In genomic region chr8:126831312-126832162, GRCm38 (mm10) we compare ENCODE assay signal across 8 mouse cellular contexts.
DNase-seq lines count a peak whose midpoint lies in the region; ATAC-seq and TF ChIP-seq lines count a peak whose summit lies in the region.
"Had no signal": no experiment of that assay in that cellular context is flagged by ENCODE, and none has a peak within 500 bp of the region (broad histone marks: within the 10 kb centered on the region; RNA-seq: fewer than 3 reads in every experiment).

No protein-coding gene starts in this region.

- H3K4me3 ChIP-seq in kidney, postnatal 0 days (replicated peaks; ENCODE audit: low read depth, low read length): no peak overlapping the region
- H3K4me3 ChIP-seq in bone marrow, adult 2 months (replicated peaks; ENCODE audit: control insufficient read depth, low read depth, low read length): no peak overlapping the region
- H3K4me3 ChIP-seq in embryonic facial prominence, embryonic 13.5 days: no peak overlapping the region
- no peak overlapping the region for H3K4me3 ChIP-seq in liver, embryonic 15.5 days (replicated peaks)

- no peak overlapping the region for H3K9ac ChIP-seq in kidney, postnatal 0 days (ENCODE audit: low read depth, low read length)
- H3K9ac ChIP-seq in embryonic facial prominence, embryonic 13.5 days: no peak overlapping the region
- H3K9ac ChIP-seq in liver, embryonic 15.5 days: no peak overlapping the region

- no peak overlapping the region for H3K4me2 ChIP-seq in kidney, postnatal 0 days (ENCODE audit: low read length)
- no peak overlapping the region for H3K4me2 ChIP-seq in embryonic facial prominence, embryonic 13.5 days
- peak overlapping the region; percentile 53; the same call in 1 of the 2 replicates for H3K4me2 ChIP-seq in liver, embryonic 15.5 days

- TF ChIP-seq CTCF in kidney, postnatal 0 days (IDR thresholded peaks at IDR 0.05; ENCODE audit: low read depth): 0 out of 2 replicates have a peak, but pooled peaks have one; percentile 8
- TF ChIP-seq CTCF in bone marrow, adult 2 months (IDR thresholded peaks at IDR 0.05; ENCODE audit: control insufficient read depth, insufficient read depth, low read length): no peak

- no peaks in the 10 kb centered on the region for H3K36me3 ChIP-seq in kidney, postnatal 0 days (ENCODE audit: insufficient read depth, low read length)
- H3K36me3 ChIP-seq in embryonic facial prominence, embryonic 13.5 days: no peaks in the 10 kb centered on the region
- H3K36me3 ChIP-seq in liver, embryonic 15.5 days (replicated peaks): no peaks in the 10 kb centered on the region

- no peaks in the 10 kb centered on the region for H3K27me3 ChIP-seq in kidney, postnatal 0 days (ENCODE audit: insufficient read depth, low read length)
- H3K27me3 ChIP-seq in embryonic facial prominence, embryonic 13.5 days: no peaks in the 10 kb centered on the region
- H3K27me3 ChIP-seq in liver, embryonic 15.5 days: no peaks in the 10 kb centered on the region

- peaks cover 49% of the 10 kb centered on the region for H3K4me1 ChIP-seq in kidney, postnatal 0 days (replicated peaks; ENCODE audit: insufficient read depth, low read length)
- peaks cover 27% of the 10 kb centered on the region for H3K4me1 ChIP-seq in bone marrow, adult 2 months (ENCODE audit: control insufficient read depth, insufficient read depth, low read length)
- peaks cover 87% of the 10 kb centered on the region for H3K4me1 ChIP-seq in embryonic facial prominence, embryonic 13.5 days
- H3K4me1 ChIP-seq in liver, embryonic 15.5 days (replicated peaks): peaks cover 85% of the 10 kb centered on the region

- no peak for TF ChIP-seq POLR2A in bone marrow, adult 2 months (IDR thresholded peaks at IDR 0.05; ENCODE audit: borderline replicate concordance, control insufficient read depth, low read depth, low read length)

- 70% methylated on average over 16 of the region's 16 CpGs for WGBS in kidney, postnatal 0 days
- 37% methylated on average over 16 of the region's 16 CpGs for WGBS in bone marrow, adult 2 months
- 78% methylated on average over 16 of the region's 16 CpGs for WGBS in embryonic facial prominence, embryonic 13.5 days
- WGBS in liver, embryonic 15.5 days (ENCODE audit: insufficient replicate concordance): 46% methylated on average over 16 of the region's 16 CpGs

- peak overlapping the region; percentile 88 for H3K27ac ChIP-seq in kidney, postnatal 0 days
- peak overlapping the region; percentile 94 for H3K27ac ChIP-seq in bone marrow, adult 2 months (ENCODE audit: control insufficient read depth, insufficient read depth, low read depth, low read length, poor library complexity)
- H3K27ac ChIP-seq in embryonic facial prominence, embryonic 13.5 days: peak overlapping the region; percentile 85
- H3K27ac ChIP-seq in liver, embryonic 15.5 days (replicated peaks): peak overlapping the region; percentile 82

- no peaks in the 10 kb centered on the region for H3K9me3 ChIP-seq in kidney, postnatal 0 days (replicated peaks; ENCODE audit: low read length)
- no peaks in the 10 kb centered on the region for H3K9me3 ChIP-seq in embryonic facial prominence, embryonic 13.5 days
- no peaks in the 10 kb centered on the region for H3K9me3 ChIP-seq in liver, embryonic 15.5 days (replicated peaks)

- ATAC-seq in kidney, postnatal 0 days (replicated peaks; ENCODE audit: low FRiP score, low read depth): no peak
- ATAC-seq in embryonic facial prominence, embryonic 13.5 days (ENCODE audit: insufficient number of reproducible peaks, insufficient read depth, low FRiP score, low TSS enrichment, low read depth): no peak
- ATAC-seq in liver, embryonic 15.5 days (ENCODE audit: insufficient read depth): no peak

- no peak for DNase-seq in kidney, postnatal 0 days (ENCODE audit: low spot score)
- no peak for DNase-seq in kidney, adult 9 months
- DNase-seq in urinary bladder, postnatal 36 days (ENCODE audit: low spot score in 2 of 2): no peak
- no peak for DNase-seq in testis, postnatal 10 days (ENCODE audit: low spot score)
- DNase-seq: cerebellum, postnatal 25 days had no signal
